Mouse (Mus musculus): ENCODE results near the gene Tekt1.
"Not testable (repeated sequence)": the region's sequence is repeated elsewhere in the genome, so short reads cannot be mapped to it uniquely, and the experiment has no call there.

Tekt1 gene

GRCm38 (mm10) chr11:72388113-72388529 is 25.9 kb upstream of the Tekt1 start:
- DNase-seq = no peak

GRCm38 (mm10) chr11:72379351-72379750 is 17.1 kb upstream of the Tekt1 start:
- no peak for DNase-seq

- DNase-seq = no peak
These were observed 16.0 kb upstream of the Tekt1 start for GRCm38 (mm10) chr11:72378222-72378621.

- DNase-seq = no peak
These were observed 14.3 kb upstream of the Tekt1 start for GRCm38 (mm10) chr11:72376562-72376961.

- DNase-seq = no peak
These were observed 7.8 kb upstream of the Tekt1 start for GRCm38 (mm10) chr11:72369904-72370672.

GRCm38 (mm10) chr11:72367934-72368674 is 5.9 kb upstream of the Tekt1 start:
- DNase-seq = no peak

GRCm38 (mm10) chr11:72366126-72366525 is 3.9 kb upstream of the Tekt1 start:
- DNase-seq = no peak

GRCm38 (mm10) chr11:72364526-72364925 is 2.3 kb upstream of the Tekt1 start:
- DNase-seq = no peak

- DNase-seq = no peak
These were observed 1.4 kb upstream of the Tekt1 start for GRCm38 (mm10) chr11:72363523-72364240.

- DNase-seq = peak; percentile 12 to 33
These were observed 576 bp downstream of the Tekt1 start for GRCm38 (mm10) chr11:72361385-72362346.

- peak; percentile 63 to 68 for DNase-seq
These were observed 7.1 kb downstream of the Tekt1 start for GRCm38 (mm10) chr11:72354971-72355728.

GRCm38 (mm10) chr11:72353186-72353585 is 9.1 kb downstream of the Tekt1 start:
- DNase-seq = no peak

- no peak for DNase-seq
These were observed 10.0 kb downstream of the Tekt1 start for GRCm38 (mm10) chr11:72352272-72352671.

- DNase-seq = no peak
These were observed 12.6 kb downstream of the Tekt1 start for GRCm38 (mm10) chr11:72349652-72350051.

- no peak for DNase-seq
These were observed 13.2 kb downstream of the Tekt1 start for GRCm38 (mm10) chr11:72349016-72349415.

GRCm38 (mm10) chr11:72348563-72348962 is 13.7 kb downstream of the Tekt1 start:
- no peak for DNase-seq

GRCm38 (mm10) chr11:72344486-72344885 is 17.8 kb downstream of the Tekt1 start:
- no peak for DNase-seq

- DNase-seq = peak; percentile 20 to 31
These were observed 18.3 kb downstream of the Tekt1 start for GRCm38 (mm10) chr11:72343904-72344303.

GRCm38 (mm10) chr11:72343238-72343625 is 19.0 kb downstream of the Tekt1 start:
- not testable (repeated sequence) for DNase-seq

- DNase-seq = peak; percentile 12 to 21
These were observed 19.5 kb downstream of the Tekt1 start for GRCm38 (mm10) chr11:72342549-72343237.

- DNase-seq = no peak
These were observed 22.5 kb downstream of the Tekt1 start for GRCm38 (mm10) chr11:72339716-72340115.

Measured in thymus, postnatal 36 days (tissue).